Mouse (Mus musculus) Muller cell, postnatal 12 days (primary cell): ENCODE results near the gene Pdia3.
"Not testable (repeated sequence)": the region's sequence is repeated elsewhere in the genome, so short reads cannot be mapped to it uniquely, and the experiment has no call there.

Source experiments
- DNase-seq: peaks from one replicate; pipeline ENCODE4 v3.0.0-alpha.2; 2015; ENCODE audit errors: inconsistent ontology term

The Pdia3 gene

GRCm38 (mm10) chr2:121442259-121443067, 28.9 kb downstream of the Pdia3 start:
- peak; percentile 67 for DNase-seq

DNA sequence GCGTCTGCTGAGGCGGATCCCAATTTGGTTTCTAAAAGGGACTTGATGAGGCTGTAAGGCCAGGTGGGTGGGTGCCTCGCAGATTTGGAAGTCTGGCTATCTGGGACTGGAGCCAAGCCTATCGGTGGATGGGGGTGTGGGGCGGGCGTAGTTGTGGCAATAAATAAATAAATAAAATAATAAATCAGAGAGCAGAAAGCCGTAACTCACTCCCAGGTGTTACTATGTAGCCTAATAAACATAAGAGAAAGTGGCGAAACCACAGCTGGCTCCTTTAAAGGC, 29.4 kb downstream of the Pdia3 start:
- no peak for DNase-seq

- DNase-seq = no peak
These were observed 30.6 kb downstream of the Pdia3 start, which contains the start of gene Ell3 for GRCm38 (mm10) chr2:121444178-121444577. Gene Ell3 (minus strand): TSS chr2:121444278.

DNA sequence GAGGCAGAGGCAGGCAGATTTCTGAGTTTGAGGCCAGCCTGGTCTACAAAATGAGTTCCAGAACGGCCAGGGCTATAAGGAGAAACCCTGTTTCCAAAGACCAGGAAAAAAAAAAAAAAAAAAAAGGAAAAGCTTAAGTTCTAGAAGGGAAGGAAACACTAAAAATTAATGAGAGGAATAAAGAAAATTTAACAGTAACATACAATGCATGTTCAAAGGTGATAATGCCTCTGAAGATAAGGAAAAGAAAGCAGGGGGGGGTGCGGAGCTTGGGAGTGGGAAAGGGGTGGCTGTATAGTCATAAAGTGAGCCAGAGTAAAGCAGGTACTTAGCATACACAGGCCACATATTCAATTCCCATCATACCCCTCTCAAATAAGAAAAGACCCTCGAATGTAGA, 31.5 kb downstream of the Pdia3 start:
- no peak for DNase-seq

DNA sequence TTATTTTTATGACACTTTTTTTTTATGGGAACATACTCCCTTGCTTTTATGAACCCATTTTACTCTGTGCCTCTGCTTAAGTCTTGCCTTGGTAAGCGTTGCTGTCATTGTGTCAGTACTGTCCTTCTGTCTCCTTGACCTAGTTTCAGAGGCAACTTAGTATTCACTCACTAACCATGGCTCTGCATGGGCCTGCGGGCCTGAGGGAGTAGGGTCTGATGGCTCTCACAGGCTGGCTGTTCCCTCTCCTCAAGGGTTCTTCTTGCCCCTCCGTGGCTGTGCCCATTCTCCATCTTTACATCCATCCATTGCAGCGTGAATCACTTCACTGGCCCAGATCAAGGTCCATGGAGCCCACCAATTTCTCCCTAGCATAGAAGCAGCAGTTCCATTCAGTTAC, 32.9 kb downstream of the Pdia3 start:
- no peak for DNase-seq

DNA sequence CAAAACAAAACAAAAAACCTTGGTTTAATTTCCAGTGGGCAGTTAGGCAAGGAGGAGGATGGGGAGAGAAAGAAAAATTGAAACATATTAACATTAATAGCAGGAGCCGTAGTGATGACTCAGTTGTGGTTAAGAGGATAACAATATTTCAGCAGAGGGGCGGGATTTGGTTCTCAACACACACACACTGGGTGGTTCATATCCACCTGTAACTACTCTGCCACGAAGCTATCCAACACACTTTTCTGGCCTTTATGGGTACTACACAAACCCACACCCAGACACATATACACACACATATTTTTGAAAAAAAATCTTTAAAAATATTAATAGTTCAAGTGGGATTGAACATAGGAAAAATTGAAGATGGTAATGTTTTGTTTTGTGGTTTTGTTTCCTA, 33.4 kb downstream of the Pdia3 start:
- DNase-seq = no peak

DNA sequence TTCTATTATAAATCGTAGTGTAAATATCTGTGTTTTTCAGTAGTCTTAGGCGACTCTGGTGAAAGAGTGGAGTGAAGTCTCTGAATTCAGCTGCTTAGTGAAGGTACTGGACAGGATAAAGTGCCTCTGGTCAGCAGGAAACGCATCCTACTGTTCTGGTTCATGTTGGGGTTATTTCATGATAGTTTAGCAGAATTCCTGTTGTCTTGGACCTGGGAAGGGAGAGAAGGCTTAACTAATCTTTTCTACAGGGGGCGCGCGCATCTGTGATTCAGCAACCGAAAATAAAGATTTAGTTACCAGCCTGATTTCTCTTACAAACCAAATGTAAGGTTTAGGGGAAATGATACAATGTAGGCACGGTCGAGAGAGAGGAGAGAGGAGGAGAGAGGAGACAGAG, 34.6 kb downstream of the Pdia3 start:
- DNase-seq = peak; percentile 68

DNA sequence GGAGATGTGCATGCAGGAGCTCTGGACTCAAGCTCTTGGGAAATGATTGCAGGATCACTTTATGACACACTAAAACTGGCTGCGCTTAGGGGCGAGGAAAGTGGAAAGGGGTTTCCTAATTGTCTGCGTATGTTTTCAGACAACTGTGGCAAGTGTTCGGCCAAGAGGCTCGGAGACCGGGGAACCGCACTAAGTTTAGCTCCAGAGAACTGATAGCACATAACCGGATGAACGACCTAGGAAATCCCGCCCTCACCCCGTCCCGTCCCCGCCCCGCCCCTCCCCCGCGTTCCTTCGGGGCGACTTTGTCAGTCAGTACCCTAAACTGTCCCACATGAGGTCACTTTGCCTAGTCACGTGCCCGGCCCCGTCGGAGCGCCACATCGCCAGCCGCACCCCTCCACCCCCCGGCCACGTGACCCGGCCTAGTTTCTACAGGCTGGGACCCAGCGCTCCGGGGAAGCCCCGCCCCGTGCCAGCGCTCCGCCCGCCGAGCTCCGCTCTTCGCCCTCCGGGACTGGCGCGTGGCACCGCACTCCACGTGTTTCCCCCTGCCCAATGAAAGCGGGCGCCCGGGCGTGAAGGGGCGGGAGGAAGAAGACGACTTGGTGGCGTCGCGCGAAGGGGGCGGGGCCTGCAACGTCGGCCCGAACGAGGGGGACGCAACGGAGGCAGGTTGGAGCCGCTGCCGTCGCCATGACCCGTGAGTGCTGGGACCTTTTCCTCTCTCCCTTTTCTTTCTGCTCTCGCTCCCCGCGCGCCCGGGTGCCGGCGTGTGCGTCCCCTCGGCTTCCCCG, 35.4 kb downstream of the Pdia3 start, which contains the start of gene Serf2:
TSS of gene Serf2 (plus strand) at position 457 of the 797 bp plus-strand sequence.
- DNase-seq = peak; percentile 100

DNA sequence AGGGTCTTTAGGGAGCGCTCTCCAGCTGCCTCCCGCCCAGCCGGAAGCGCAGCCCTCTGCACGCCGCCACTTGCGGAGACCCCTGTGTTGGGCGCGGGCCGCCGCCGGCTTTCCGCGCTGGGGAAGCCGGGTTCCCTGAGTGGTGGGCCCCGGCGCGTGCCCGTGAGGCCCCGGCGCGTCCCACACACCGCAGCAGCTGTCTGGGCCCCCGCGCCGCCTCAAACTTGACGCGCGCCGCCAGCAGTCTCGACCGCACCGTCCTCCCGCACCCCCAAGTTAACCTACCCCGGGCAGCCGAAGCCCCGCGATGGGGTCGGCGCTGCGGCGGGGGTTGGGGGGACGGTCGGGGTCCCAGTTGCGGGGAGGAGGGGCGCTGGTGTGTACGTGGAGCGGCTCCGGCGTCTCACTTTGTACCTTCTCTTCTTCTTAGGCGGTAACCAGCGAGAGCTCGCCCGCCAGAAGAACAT, 36.0 kb downstream of the Pdia3 start:
- no peak for DNase-seq

GRCm38 (mm10) chr2:121450093-121450492, 36.5 kb downstream of the Pdia3 start:
- peak; percentile 31 for DNase-seq

- no peak for DNase-seq
These were observed 38.8 kb downstream of the Pdia3 start for GRCm38 (mm10) chr2:121452361-121452760.

DNA sequence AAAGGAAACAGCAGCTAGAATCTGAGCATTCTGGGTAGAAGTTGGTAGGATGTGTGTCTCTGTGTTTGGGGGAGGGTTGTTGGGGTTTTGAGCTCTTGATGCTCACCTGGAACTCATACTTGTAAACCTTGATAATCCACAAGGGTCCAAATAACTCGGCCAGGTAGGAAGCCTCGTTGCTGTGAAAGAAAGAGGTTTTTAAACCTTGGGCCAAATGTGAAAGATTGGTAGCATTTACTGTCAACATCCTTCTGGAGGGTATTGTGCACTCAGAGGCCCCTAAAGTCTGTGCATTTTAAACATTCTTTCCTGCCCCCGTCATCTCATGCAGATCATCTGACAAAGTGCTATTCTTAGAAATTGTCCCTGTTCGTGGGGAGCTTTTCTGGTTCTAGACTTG, 39.4 kb downstream of the Pdia3 start, which contains the start of gene Hypk:
TSS of gene Hypk (plus strand) at position 301 of the 400 bp plus-strand sequence.
- DNase-seq = no peak

GRCm38 (mm10) chr2:121453917-121454316, 40.3 kb downstream of the Pdia3 start:
- no peak for DNase-seq

GRCm38 (mm10) chr2:121455534-121455933, 42.0 kb downstream of the Pdia3 start:
- no peak for DNase-seq

DNA sequence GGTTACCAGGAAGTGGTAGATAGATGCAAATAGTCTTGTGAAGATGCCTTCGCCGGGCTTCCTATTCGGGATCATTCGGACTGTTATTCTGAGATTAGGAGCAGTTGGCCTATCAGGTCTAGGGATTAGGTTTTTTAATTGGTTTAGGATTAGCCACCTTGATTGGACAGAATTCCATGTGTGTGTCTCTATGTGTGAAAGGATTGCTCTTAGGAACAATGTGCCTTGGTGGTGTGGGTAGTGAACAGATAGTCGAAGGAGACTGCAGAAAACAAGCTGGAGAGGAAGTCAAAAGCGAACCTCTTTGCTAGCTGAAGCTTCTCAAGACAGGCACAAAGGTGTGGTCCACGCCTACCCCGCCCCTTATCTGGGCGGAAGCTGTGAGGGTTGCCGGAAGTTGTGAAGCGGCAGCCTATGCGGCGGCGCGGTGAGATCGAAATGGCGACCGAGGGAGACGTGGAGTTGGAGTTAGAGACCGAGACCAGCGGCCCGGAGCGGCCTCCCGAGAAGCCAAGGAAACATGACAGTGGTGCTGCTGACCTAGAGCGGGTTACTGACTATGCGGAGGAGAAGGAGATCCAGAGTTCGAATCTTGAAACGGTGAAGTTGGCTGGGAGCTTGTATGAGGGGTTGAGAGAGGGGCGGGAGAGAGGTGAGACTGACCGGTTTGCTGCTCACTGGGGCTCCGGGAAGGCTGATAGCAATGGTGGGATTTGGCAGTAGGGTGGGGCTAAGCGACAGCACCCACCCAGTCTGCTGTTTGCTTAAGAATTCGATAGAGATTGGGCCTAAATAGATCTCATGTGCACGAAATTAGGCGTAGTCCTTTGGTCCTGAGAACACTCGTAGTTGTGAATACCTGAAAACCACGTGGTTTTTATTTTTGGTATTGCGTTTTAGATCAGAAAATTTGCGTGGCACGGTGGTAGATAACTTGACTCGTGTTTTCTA, 43.4 kb downstream of the Pdia3 start, which contains the start of gene Serinc4:
TSS of gene Serinc4 (minus strand) at position 90 of the 951 bp plus-strand sequence.
- peak; percentile 83 for DNase-seq

DNA sequence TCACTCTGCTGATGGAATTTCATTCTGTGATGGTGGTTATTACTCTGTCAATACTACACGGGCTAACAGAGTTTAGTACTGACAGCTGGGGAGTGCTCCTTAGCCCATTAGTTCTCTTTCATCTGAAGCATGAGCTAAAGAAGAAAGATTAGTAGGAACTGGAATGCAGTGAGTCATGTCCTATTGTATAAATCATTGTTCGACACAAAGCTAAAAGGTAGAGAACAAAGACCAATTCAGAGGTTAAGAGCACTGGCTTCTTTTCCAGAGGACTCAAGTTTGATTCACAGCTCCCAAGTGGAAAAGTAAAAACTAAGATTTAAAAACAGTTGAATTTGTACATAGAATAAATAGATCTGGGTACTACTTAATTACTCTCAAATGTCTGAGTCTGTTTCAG, 46.5 kb downstream of the Pdia3 start:
- peak; percentile 57 for DNase-seq

GRCm38 (mm10) chr2:121468982-121469381, 55.4 kb downstream of the Pdia3 start:
- DNase-seq = not testable (repeated sequence)

DNA sequence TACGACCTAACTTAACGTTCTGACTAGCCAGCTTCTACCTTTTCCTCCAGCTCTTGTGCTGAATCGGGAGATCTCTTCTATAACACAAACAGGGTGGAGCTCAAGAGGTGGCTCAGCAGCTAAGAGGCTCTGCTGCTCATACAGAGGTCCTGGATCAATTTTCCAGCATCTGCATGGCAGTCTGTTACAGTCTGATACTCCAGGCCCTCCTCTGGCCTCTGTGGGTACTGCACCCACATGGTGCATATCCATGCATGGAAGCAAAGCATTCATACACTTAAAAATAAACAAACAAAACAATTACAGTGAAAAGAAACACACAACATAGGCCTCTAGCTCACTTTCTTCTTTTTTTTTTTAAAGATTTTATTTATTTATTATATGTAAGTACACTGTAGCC, 59.2 kb downstream of the Pdia3 start:
- DNase-seq = not testable (repeated sequence)

DNA sequence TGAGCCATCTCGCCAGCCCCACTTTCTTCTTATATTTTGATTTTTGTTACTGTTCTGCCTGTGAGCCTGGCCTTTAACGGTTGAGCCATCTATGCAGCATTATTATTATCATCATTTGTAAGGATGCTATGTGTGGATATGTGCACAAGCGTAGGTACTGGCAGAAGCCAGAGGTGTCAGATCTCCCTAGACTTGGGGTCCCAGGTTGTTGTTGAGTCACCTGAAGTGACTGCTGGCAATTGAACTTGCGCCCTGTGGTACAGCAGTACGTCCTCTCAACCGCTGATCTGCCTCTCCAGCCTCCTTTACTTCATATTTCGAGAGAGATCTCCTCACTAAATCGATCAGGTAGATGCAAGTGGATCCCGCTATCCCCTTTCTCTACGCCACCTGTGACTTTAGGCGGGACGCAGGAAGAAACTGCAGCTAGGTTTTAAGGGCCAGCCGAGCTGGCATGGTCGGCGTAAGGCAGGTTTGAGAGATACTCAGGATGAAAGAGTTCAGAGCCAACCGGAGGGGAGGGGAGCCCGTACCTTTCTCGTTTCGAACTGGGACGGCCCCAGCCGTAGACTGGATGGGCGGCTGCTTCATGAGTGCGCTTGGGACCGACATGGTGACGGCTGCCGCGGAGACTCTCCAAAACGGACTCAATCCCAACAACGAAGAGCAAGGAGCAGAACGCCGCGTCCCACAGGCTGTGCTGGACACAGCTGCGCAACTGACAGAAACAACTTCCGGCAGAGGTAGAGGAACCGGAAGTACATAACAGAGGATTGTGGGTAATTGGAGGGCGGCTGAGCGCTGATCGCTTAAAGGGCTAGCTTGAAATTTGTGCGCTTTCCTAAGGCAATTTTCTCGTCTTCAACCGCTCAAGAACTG, 60.0 kb downstream of the Pdia3 start, which contains the start of gene Mfap1b:
TSS of gene Mfap1b (minus strand) at position 767 of the 879 bp plus-strand sequence.
- peak; percentile 67 for DNase-seq

GRCm38 (mm10) chr2:121474180-121474535, 60.6 kb downstream of the Pdia3 start:
- no peak for DNase-seq
